Mouse (Mus musculus) forebrain, postnatal 0 days (tissue): ENCODE results near the gene Gm7861. TPM values are rescaled to one million over a fixed set of nuclear protein-coding genes. Genes with fewer than 3 reads are reported as not detected.
"Not testable (repeated sequence)": the region's sequence is repeated elsewhere in the genome, so short reads cannot be mapped to it uniquely, and the experiment has no call there.

ENCODE experiments used
- ATAC-seq: fragments of 200-750 bp; cut with Nextera tagmentation; 2 replicates; pipeline ENCODE4 v1.8.0; 2017; ENCODE audit warnings: mild to moderate bottlenecking, moderate library complexity
- DNase-seq: peaks from one replicate; pipeline ENCODE4 v3.0.0-alpha.2; 2015
- H3K27ac ChIP-seq: fragments of 300-500 bp; sonication (generic); 2 replicates; pipeline ENCODE4 v1.5.1; 2014; ENCODE audit warnings: low read depth, mild to moderate bottlenecking, antibody characterized with exemption, low read length, moderate library complexity, mixed read lengths
- H3K27me3 ChIP-seq: fragments of 300-500 bp; sonication (generic); 2 replicates; pipeline ENCODE4 v1.6.1; 2014; ENCODE audit warnings: mild to moderate bottlenecking, low read length, mixed read lengths; ENCODE audit not compliant: insufficient read depth
- H3K36me3 ChIP-seq: fragments of 300-500 bp; sonication (generic); 2 replicates; pipeline ENCODE4 v1.6.1; 2014; ENCODE audit warnings: mild to moderate bottlenecking, moderate library complexity; ENCODE audit not compliant: insufficient read depth
- H3K4me1 ChIP-seq: fragments of 300-500 bp; sonication (generic); 2 replicates; pipeline ENCODE4 v1.6.1; 2014; ENCODE audit warnings: antibody characterized with exemption; ENCODE audit not compliant: insufficient read depth
- H3K4me2 ChIP-seq: fragments of 300-500 bp; sonication (generic); 2 replicates; pipeline ENCODE4 v1.6.1; 2014; ENCODE audit warnings: low read depth, mild to moderate bottlenecking, moderate library complexity
- H3K4me3 ChIP-seq: fragments of 300-500 bp; sonication (generic); 2 replicates; pipeline ENCODE4 v1.5.1; 2014; ENCODE audit warnings: low read depth, low read length, mixed read lengths
- H3K9ac ChIP-seq: fragments of 300-500 bp; sonication (generic); 2 replicates; pipeline ENCODE4 v1.6.1; 2014; ENCODE audit warnings: mild to moderate bottlenecking
- H3K9me3 ChIP-seq: fragments of 300-500 bp; sonication (generic); 2 replicates; pipeline ENCODE4 v1.6.1; 2016; ENCODE audit warnings: low read length
- WGBS: fragments of 180-500 bp; shearing (Covaris S2); extraction: QIAGEN DNeasy Blood & Tissue Kit; methylation state at CpG from one replicate; pipeline ENCODE4 v1.1.7; 2014; 5-methylcytosine and 5-hydroxymethylcytosine counted together
- polyA plus RNA-seq: library from polyadenylated mRNA; unstranded; fragments of >200 nt; fragmentation: Nextera tagmentation; extraction: Ambion mirVana; gene quantifications from 2 replicates; pipeline ENCODE4 v1.2.1, GENCODE M21; 2015
- total RNA-seq: library from RNA; depleted of rRNA; stranded (reverse); fragments of >200 nt; gene quantifications from 2 replicates; pipeline ENCODE4 v1.2.3, GENCODE M21; 2014; rRNA removed

Gm7861 gene
- total RNA-seq (not detected in 2 replicates), polyA plus RNA-seq (not detected in 2 replicates)

DNA sequence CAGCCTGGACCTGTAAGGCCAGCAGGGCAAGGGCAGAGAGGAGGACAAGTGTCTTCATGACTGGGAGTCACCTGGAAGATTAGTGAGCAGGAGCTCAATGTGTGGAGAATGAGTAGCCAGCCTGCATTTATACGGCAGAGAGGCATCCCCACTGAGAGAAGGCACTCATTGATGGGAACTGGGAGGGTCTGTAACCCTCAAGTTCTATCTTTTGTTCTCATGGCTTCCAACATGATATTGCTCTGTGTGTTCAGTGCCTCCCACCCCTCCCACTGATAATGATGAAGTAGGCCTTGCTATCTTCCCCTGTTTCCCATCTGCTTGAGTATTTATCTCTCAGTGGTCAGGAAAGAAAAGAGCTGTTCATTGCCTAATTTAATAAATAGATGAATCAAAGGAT lies at the start of gene Gm7861:
TSS of gene Gm7861 (minus strand) at position 101 of the 400 bp plus-strand sequence.
- not testable (repeated sequence) for DNase-seq, H3K4me2 ChIP-seq, H3K36me3 ChIP-seq, H3K9me3 ChIP-seq, H3K27ac ChIP-seq, H3K9ac ChIP-seq, H3K4me3 ChIP-seq, H3K4me1 ChIP-seq, ATAC-seq, H3K27me3 ChIP-seq
- no CpG with 5 or more reads among the region's 1 CpGs for WGBS

DNA sequence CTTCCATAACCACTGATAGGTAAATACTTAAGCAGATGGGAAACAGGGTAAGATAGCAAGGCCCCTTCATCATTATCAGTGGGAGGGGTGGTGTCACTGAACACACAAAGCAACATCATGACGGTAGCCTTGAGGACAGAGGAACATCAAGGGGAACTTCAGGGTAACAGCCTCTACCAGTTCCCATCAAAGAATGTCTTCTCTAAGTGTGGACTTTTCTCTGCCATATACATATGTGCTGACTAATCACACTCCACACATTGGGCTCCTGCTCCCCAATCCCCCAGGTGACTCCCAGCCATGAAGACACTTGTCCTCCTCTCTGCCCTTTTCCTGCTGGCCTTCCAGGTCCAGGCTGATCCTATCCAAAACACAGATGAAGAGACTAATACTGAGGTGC lies 23.6 kb upstream of the Gm7861 start, which contains the start of gene Defa26:
TSS of gene Defa26 (plus strand) at position 301 of the 400 bp plus-strand sequence.
- not testable (repeated sequence) for H3K9me3 ChIP-seq, H3K9ac ChIP-seq, DNase-seq, H3K27ac ChIP-seq, H3K4me2 ChIP-seq, H3K4me1 ChIP-seq, ATAC-seq, H3K4me3 ChIP-seq, H3K36me3 ChIP-seq, H3K27me3 ChIP-seq
- WGBS, result no CpG with 5 or more reads among the region's 1 CpGs

DNA sequence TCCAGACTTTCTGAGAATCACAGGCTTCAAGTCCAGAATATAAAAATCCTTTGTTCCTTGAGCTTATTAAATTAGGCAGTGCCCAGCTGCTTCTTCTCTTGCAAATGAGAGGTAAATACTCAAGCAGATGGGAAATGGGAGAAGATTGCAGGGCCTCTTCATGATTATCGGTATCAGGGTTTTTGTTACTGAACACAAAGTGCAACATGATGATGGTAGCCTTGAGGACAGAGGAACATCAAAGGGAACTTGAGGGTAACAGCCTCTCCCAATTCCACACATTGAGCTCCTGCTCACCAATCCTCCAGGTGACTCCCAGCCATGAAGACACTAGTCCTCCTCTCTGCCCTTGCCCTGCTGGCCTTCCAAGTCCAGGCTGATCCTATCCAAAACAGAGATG lies 11.6 kb downstream of the Gm7861 start, which contains the start of gene Defa28:
TSS of gene Defa28 (plus strand) at position 301 of the 400 bp plus-strand sequence.
- H3K27me3 ChIP-seq, ATAC-seq, H3K4me2 ChIP-seq, H3K9me3 ChIP-seq, H3K9ac ChIP-seq, H3K27ac ChIP-seq, H3K36me3 ChIP-seq, H3K4me1 ChIP-seq, DNase-seq, H3K4me3 ChIP-seq: not testable (repeated sequence)
- WGBS, result no CpG with 5 or more reads among the region's 1 CpGs

DNA sequence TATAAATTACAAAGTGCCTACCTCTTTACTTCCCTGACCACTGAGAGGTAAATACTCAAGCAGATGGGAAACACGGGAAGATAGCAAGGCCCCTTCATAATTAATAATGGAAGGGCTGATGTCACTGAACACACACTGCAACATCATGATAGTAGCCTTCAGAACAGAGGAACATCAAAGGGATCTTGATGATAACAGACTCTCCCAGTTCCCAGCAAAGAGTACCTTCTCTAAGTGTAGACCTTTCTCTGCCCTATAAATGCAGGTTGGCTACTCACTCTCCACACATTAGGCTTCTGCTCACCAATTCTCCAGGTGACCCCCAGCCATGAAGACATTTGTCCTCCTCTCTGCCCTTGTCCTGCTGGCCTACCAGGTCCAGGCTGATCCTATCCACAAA lies 29.2 kb downstream of the Gm7861 start, which contains the start of gene Defa37:
TSS of gene Defa37 (plus strand) at position 301 of the 400 bp plus-strand sequence.
- not testable (repeated sequence) for H3K27me3 ChIP-seq, DNase-seq, H3K4me3 ChIP-seq, H3K36me3 ChIP-seq, H3K4me1 ChIP-seq, H3K27ac ChIP-seq, H3K4me2 ChIP-seq, ATAC-seq, H3K9ac ChIP-seq, H3K9me3 ChIP-seq
- WGBS, result no CpG with 5 or more reads among the region's 1 CpGs

Other genes with a start within 250 kb of the Gm7861 start
- not detected in 2 replicates for gene Defa2, start 216.0 kb downstream of the Gm7861 start, total RNA-seq
- gene Defa2, start 216.0 kb downstream of the Gm7861 start, polyA plus RNA-seq, result not detected in 2 replicates
- not detected in 2 replicates for gene Defa33, start 202.7 kb downstream of the Gm7861 start, total RNA-seq
- gene Defa33, start 202.7 kb downstream of the Gm7861 start, polyA plus RNA-seq, result not detected in 2 replicates
- gene Defa36, start 167.1 kb downstream of the Gm7861 start, total RNA-seq, result not detected in 2 replicates
- not detected in 2 replicates for gene Defa36, start 167.1 kb downstream of the Gm7861 start, polyA plus RNA-seq
- gene Gm7849, start 137.9 kb downstream of the Gm7861 start, total RNA-seq, result not detected in 2 replicates
- gene Gm7849, start 137.9 kb downstream of the Gm7861 start, polyA plus RNA-seq, result not detected in 2 replicates
- gene Defa20, start 85.2 kb downstream of the Gm7861 start, total RNA-seq, result not detected in 2 replicates
- not detected in 2 replicates for gene Defa20, start 85.2 kb downstream of the Gm7861 start, polyA plus RNA-seq
- not detected in 2 replicates for gene Defa32, start 65.5 kb downstream of the Gm7861 start, total RNA-seq
- gene Defa32, start 65.5 kb downstream of the Gm7861 start, polyA plus RNA-seq, result not detected in 2 replicates
- not detected in 2 replicates for gene Defa37, start 29.1 kb downstream of the Gm7861 start, total RNA-seq
- gene Defa37, start 29.1 kb downstream of the Gm7861 start, polyA plus RNA-seq, result not detected in 2 replicates
- gene Defa28, start 11.5 kb downstream of the Gm7861 start, total RNA-seq, result not detected in 2 replicates
- not detected in 2 replicates for gene Defa28, start 11.5 kb downstream of the Gm7861 start, polyA plus RNA-seq
- not detected in 2 replicates for gene Defa26, start 23.7 kb upstream of the Gm7861 start, total RNA-seq
- gene Defa26, start 23.7 kb upstream of the Gm7861 start, polyA plus RNA-seq, result not detected in 2 replicates
- gene Defa17, start 61.3 kb upstream of the Gm7861 start, total RNA-seq, result not detected in 2 replicates
- gene Defa17, start 61.3 kb upstream of the Gm7861 start, polyA plus RNA-seq, result not detected in 2 replicates
- gene Defa34, start 71.3 kb upstream of the Gm7861 start, total RNA-seq, result not detected in 2 replicates
- not detected in 2 replicates for gene Defa34, start 71.3 kb upstream of the Gm7861 start, polyA plus RNA-seq
- gene AY761184, start 109.1 kb upstream of the Gm7861 start, total RNA-seq, result not detected in 2 replicates
- gene AY761184, start 109.1 kb upstream of the Gm7861 start, polyA plus RNA-seq, result not detected in 2 replicates
- gene Defa24, start 140.0 kb upstream of the Gm7861 start, total RNA-seq, result not detected in 2 replicates
- not detected in 2 replicates for gene Defa24, start 140.0 kb upstream of the Gm7861 start, polyA plus RNA-seq
- gene Defb50, start 229.0 kb upstream of the Gm7861 start, total RNA-seq, result not detected in 2 replicates
- gene Defb50, start 229.0 kb upstream of the Gm7861 start, polyA plus RNA-seq, result not detected in 2 replicates
- not detected in 2 replicates for gene Defb2, start 245.4 kb upstream of the Gm7861 start, total RNA-seq
- not detected in 2 replicates for gene Defb2, start 245.4 kb upstream of the Gm7861 start, polyA plus RNA-seq